Mouse (Mus musculus): ENCODE measurements around the gene Olfr129.

The Olfr129 gene

DNA sequence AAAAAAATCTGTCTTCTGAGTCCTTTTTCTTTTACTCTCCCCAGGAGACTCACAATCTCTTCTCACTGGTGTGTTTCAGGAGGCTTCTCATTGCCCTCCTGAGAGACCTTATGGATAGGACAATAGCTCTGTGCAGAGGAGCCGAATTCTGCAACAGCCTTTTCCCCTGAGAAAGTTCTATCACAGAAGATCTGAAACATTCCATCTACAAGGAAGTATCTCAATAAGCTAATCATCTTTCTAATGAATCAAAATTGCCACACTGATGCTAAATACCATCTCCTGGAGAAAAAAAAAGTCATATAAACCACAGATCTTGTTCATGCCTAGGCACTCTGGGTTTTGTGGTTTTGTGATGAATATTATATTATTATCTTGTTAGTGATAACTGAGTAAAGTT is at the start of gene Olfr129:
TSS of gene Olfr129 (minus strand) at position 101 of the 400 bp plus-strand sequence.
- no peak for DNase-seq

DNA sequence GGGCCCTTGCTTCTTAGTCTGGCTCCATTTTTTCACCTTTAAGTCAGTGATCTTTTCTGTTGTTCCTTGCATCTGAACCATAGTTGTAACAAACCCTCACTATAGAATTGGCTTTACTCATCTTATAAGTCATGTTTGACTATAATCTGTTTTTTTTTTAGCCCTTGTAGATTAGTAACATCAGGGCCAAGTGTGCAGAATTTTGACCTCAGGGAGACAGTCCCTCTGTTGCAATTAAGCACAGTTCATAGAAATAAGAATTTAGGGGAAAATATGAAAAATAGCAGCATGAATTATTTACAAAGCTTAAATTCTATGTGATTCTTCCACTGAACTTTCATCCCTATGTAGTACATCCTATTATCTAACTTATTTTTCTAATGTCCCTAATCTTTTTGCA is 28.7 kb upstream of the Olfr129 start, which contains the start of gene Olfr131:
TSS of gene Olfr131 (minus strand) at position 101 of the 400 bp plus-strand sequence.
- DNase-seq, result no peak

DNA sequence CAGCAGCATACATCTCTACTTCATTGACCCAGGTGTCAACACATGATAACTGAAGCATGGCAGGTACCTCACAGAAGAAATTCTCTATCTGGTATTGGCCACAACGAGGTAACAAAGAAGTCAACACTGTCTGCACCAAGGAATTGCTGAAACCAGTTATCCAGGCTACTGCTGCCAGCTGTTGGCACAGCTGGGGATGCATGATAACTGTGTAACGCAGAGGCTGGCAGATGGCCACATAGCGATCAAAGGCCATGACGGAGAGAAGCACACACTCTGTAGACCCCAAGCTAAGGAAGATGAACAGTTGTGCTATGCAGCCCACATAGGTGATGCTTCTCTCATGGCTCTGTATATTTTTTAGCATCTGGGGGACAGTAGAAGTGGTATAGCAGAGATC is 22.5 kb upstream of the Olfr129 start:
- DNase-seq, result no peak

GRCm38 (mm10) chr17:38063621-38064020 is 3.7 kb upstream of the Olfr129 start, which contains the start of gene Olfr130:
TSS of gene Olfr130 (plus strand) at chr17:38063921.
- DNase-seq, result no peak

GRCm38 (mm10) chr17:38026297-38026696 is 33.6 kb downstream of the Olfr129 start:
- no peak for DNase-seq

- DNase-seq, result no peak
Observed at GRCm38 (mm10) chr17:38016341-38016740, 43.5 kb downstream of the Olfr129 start.

DNA sequence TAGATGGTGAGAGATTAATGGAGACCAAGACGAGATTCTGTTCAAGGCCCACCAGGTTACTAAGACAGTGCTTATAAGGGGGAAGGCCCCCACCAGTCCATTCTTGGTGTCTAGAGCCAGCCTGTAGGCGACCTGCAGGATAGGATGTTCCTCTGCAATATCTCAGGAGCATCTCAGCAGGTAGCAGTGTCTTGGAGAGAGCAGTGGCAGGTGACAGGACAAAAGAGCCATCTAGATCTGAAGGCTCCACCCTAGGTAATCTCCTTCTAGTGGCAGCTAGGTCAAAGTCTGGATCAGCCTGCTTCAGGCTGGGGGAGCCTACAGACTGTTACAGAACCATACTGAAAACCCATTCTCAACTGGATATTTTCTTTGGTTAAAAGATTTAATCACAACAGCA is 54.9 kb downstream of the Olfr129 start:
- DNase-seq, result no peak

Measured in cerebellum, postnatal 36 days (tissue).